Mouse (Mus musculus) CH12.LX (cell line): ENCODE data around the gene Gm11114. TPM values are rescaled to one million over a fixed set of nuclear protein-coding genes. Genes with fewer than 3 reads are reported as not detected.
A peak's percentile ranks its signal among the peaks of the same experiment; 100 is the strongest.

Experiments
- DNase-seq: peaks from one replicate; pipeline ENCODE4 v3.0.0-alpha.2; 2013; ENCODE audit errors: extremely low read depth
- H3K27ac ChIP-seq: 2 replicates; pipeline ENCODE4 v1.5.1; 2012; ENCODE audit warnings: low read depth, mild to moderate bottlenecking, control low read depth, moderate library complexity; ENCODE audit not compliant: insufficient read depth
- H3K27me3 ChIP-seq: replicated peaks from 2 replicates; pipeline ENCODE3; 2012; ENCODE audit warnings: inconsistent platforms
- H3K36me3 ChIP-seq, 2 experiments: replicated peaks in 1 of 2; 2 replicates each; pipeline versions ENCODE3 to v1.6.1; 2012; ENCODE audit warnings: inconsistent platforms in 1 of 2, low read length in 1 of 2, mild to moderate bottlenecking in 1 of 2, mixed read lengths in 1 of 2, moderate library complexity in 1 of 2; ENCODE audit not compliant: control insufficient read depth in 1 of 2, insufficient read depth in 1 of 2
- H3K4me1 ChIP-seq, 2 experiments: 2 replicates each; pipeline ENCODE4 v1.6.1; 2012; ENCODE audit warnings: inconsistent platforms in 1 of 2, moderate library complexity in 1 of 2; ENCODE audit not compliant: insufficient read depth in 2 of 2, control insufficient read depth in 1 of 2
- H3K4me2 ChIP-seq: 2 replicates; pipeline ENCODE4 v1.6.1; 2012; ENCODE audit warnings: low read depth, mild to moderate bottlenecking, control low read depth; ENCODE audit not compliant: poor library complexity, insufficient read depth, severe bottlenecking
- H3K4me3 ChIP-seq, 3 experiments: fragments of 150-350 bp in 1 of 3; sonication (generic) in 1 of 3; replicated peaks in 1 of 3; 2 replicates each; pipeline versions ENCODE3 to v1.5.1; 2011 to 2012; ENCODE audit warnings: low read depth in 2 of 3, low read length in 2 of 3, mild to moderate bottlenecking in 2 of 3, moderate library complexity in 2 of 3, control low read depth in 1 of 3, improper control_type of control experiment in 1 of 3, inconsistent platforms in 1 of 3, mixed read lengths in 1 of 3; ENCODE audit not compliant: poor library complexity in 1 of 3
- H3K79me2 ChIP-seq: replicated peaks from 2 replicates; pipeline ENCODE4 v1.6.1; 2012; ENCODE audit warnings: mild to moderate bottlenecking, moderate library complexity; ENCODE audit not compliant: control insufficient read depth, poor library complexity, insufficient read depth, severe bottlenecking; ENCODE audit errors: extremely low read depth
- H3K9ac ChIP-seq: 2 replicates; pipeline ENCODE4 v1.6.1; 2012; ENCODE audit warnings: low read depth, mild to moderate bottlenecking, control low read depth, moderate library complexity; ENCODE audit not compliant: insufficient read depth
- H3K9me3 ChIP-seq: replicated peaks from 2 replicates; pipeline ENCODE3; 2012; ENCODE audit warnings: low read length, inconsistent platforms, mixed read lengths
- BHLHE40 ChIP-seq: IDR thresholded peaks from 2 replicates; pipeline ENCODE4 v1.6.1; 2011; ENCODE audit warnings: mild to moderate bottlenecking, low read depth, low read length, improper control_type of control experiment
- CHD2 ChIP-seq: IDR thresholded peaks from 2 replicates; pipeline ENCODE4 v1.6.1; 2011; ENCODE audit warnings: low read length, improper control_type of control experiment
- E2F4 ChIP-seq: IDR thresholded peaks from 2 replicates; pipeline ENCODE4 v1.6.1; 2011; ENCODE audit warnings: low read depth, low read length, improper control_type of control experiment; ENCODE audit not compliant: insufficient replicate concordance
- EP300 ChIP-seq: IDR thresholded peaks from 2 replicates; pipeline ENCODE4 v1.6.1; 2011; ENCODE audit warnings: low read length, improper control_type of control experiment
- ETS1 ChIP-seq: conservative IDR thresholded peaks from 2 replicates; pipeline ENCODE4 v1.6.1; 2012; ENCODE audit warnings: low read depth, mild to moderate bottlenecking, inconsistent platforms, low read length, improper control_type of control experiment, moderate library complexity
- GABPA ChIP-seq: IDR thresholded peaks from 2 replicates; pipeline ENCODE4 v1.6.1; 2012; ENCODE audit warnings: low read depth, low read length, improper control_type of control experiment, inconsistent platforms; ENCODE audit not compliant: insufficient replicate concordance
- MAX ChIP-seq: IDR thresholded peaks from 2 replicates; pipeline ENCODE4 v1.6.1; 2011; ENCODE audit warnings: low read length, improper control_type of control experiment
- MAZ ChIP-seq: IDR thresholded peaks from 2 replicates; pipeline ENCODE4 v1.6.1; 2012; ENCODE audit warnings: low read depth, mild to moderate bottlenecking, inconsistent platforms, low read length, improper control_type of control experiment, moderate library complexity
- SIN3A ChIP-seq: IDR thresholded peaks from 2 replicates; pipeline ENCODE4 v1.6.1; 2012; ENCODE audit warnings: low read length, improper control_type of control experiment, inconsistent platforms
- ZKSCAN1 ChIP-seq: IDR thresholded peaks from 2 replicates; pipeline ENCODE4 v1.6.1; 2012; ENCODE audit warnings: low read depth, inconsistent platforms, low read length, improper control_type of control experiment, borderline replicate concordance
- ZNF384 ChIP-seq: IDR thresholded peaks from 2 replicates; pipeline ENCODE4 v1.6.1; 2012; ENCODE audit warnings: low read depth, low read length, improper control_type of control experiment, inconsistent platforms
- dilution Hi-C: fragments of 300-500 bp; cut with MboI; formaldehyde crosslinking; loops from 2 replicates; pipeline ENCODE4 v1.14.3; 2020; ENCODE audit warnings: low sequenced_read_pairs; ENCODE audit not compliant: extremely low pct_unique_long_range_greater_than_20kb, extremely low pct_ligation_motif_present
- in situ Hi-C: fragments of 300-500 bp; cut with MboI; formaldehyde crosslinking; loops from 3 replicates; pipeline ENCODE4 v1.14.3; 2019; ENCODE audit warnings: low sequenced_read_pairs, low pct_ligation_motif_present, low pct_unique_long_range_greater_than_20kb, mixed read lengths
- polyA plus RNA-seq: library from polyadenylated mRNA; unstranded; fragments of >175 nt; gene quantifications from 2 replicates; pipeline ENCODE4 v1.2.1, GENCODE M21; 2012; ENCODE audit warnings: low read depth; ENCODE audit not compliant: insufficient read length
- total RNA-seq, 2 experiments: library from RNA; depleted of rRNA; stranded (reverse); fragments of 300-350 nt in 1 of 2; fragments of >200 nt in 1 of 2; gene quantifications; 2 replicates each; pipeline ENCODE4 v1.2.3; 2012 to 2014

Gm11114 gene
- total and polyA plus RNA-seq, 3 experiments: not detected

DNA sequence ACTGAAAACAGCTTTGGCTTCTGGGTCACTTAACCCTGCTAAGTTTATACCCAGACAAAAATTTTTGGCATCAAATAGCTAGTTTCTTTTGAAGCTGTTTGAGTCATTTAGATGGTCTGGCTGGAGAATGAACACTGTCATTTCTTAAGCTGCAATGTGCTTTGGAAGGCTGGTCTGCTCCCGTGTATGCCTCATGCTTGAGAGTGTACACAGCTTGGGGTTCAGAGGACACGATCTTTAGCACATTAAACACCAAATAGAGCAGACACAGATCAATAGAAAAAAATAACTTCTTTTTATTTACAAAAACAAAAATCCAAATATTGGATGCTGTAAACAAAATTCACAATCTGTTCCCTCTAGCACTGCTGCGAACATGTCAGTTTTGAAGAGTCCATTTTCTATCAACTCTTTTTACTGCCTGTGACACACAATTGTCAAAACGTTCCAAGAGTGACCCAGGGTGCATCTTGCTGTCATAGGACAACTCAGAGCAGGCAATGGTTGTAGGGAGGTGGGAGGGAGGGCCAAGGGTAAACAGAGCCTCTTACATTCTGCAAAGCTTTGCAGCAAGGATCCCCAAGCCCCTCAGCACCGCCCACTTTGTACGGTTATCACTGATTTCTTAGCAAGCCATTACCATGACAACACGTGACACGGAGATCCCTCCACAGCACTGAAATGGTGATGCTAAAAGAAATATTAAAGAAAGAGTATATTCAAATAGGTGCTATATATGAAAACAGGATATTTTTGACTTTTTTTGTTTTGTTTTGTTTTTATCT is 7.8 kb downstream of the Gm11114 start:
- Histone ChIP-seq H3K36me3 (peaks cover 3 to 6% of the 10 kb centered on the region in 2 experiments), H3K4me1 (peaks cover 3 to 16% of the 10 kb centered on the region in 2 experiments; a peak in 3 of 4 replicates), H3K4me3 (no peak overlapping the region), H3K9me3 (no peaks in the 10 kb centered on the region), H3K79me2 (no peaks in the 10 kb centered on the region), H3K27me3 (no peaks in the 10 kb centered on the region), H3K9ac (no peak overlapping the region), H3K4me2 (no peak overlapping the region), H3K27ac (no peak overlapping the region)
- TF ChIP-seq EP300 (no peak), ZKSCAN1 (no peak), SIN3A (no peak), ETS1 (no peak), E2F4 (no peak)
- in situ Hi-C loops (no loop called here), dilution Hi-C loops (no loop called here)
- no peak for DNase-seq

DNA sequence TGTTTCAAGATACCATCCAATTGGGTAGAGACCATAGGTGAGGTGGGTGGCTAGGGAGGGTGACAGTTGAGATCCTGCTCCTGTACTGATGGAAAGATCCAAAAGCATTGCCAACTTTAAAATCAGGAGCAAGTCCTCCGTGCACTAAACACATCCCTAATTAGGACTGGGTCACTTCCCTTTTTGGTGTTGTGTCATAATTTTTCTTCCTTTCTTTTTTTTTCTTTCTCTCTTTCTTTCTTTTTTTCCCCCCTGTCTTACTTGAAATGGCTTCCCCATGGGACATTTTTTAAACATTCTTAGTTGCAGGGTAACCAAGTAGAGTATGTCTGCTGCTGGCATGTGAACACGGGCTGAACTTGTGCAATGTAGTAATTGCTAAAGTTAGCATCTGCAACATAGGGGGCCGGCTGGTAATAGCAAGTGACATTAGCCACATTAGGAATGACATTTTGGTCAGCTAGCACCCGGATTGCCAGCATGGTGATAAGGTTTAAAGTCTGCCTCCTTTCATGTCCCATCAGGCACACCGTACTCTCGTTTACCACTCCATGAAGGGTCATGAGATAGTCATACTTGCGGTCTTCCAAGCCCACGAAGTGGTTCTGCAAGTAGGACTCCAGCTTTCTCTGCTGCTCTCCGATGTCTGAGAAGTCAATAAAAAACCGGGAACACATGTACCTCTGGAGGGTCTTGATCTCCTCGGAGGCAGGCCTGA is 11.7 kb downstream of the Gm11114 start:
- no peak overlapping the region for H3K27ac ChIP-seq
- peak overlapping the region; percentile 31; the same call in 1 of the 2 replicates for H3K4me2 ChIP-seq
- in situ Hi-C loops: no loop called here
- TF ChIP-seq MAZ (no peak), MAX (no peak), GABPA (no peak), CHD2 (no peak), ZNF384 (peak; percentile 50), BHLHE40 (no peak)
- TF ChIP-seq, all 38 proteins: peak for 1
- DNase-seq: no peak
- Histone ChIP-seq H3K9me3 (peaks cover 5% of the 10 kb centered on the region), H3K4me1 (peaks cover 11 to 30% of the 10 kb centered on the region in 2 experiments), H3K27me3 (no peaks in the 10 kb centered on the region), H3K9ac (no peak overlapping the region), H3K4me3 (no peak overlapping the region), H3K36me3 (peaks cover 3 to 11% of the 10 kb centered on the region in 2 experiments), H3K79me2 (peaks cover 3% of the 10 kb centered on the region)
- dilution Hi-C loops: no loop called here
